Mouse (Mus musculus) MEL (cell line): ENCODE data around the gene Slc44a5. TPM values are rescaled to one million over a fixed set of nuclear protein-coding genes. Genes with fewer than 3 reads are reported as not detected.

Source experiments
- DNase-seq: peaks from one replicate; pipeline ENCODE4 v3.0.0; 2011; ENCODE audit warnings: low read depth, low spot score
- H3K27ac ChIP-seq: 2 replicates; pipeline ENCODE4 v1.5.1; 2012; ENCODE audit warnings: low read depth, mild to moderate bottlenecking, control low read depth, low read length, moderate library complexity; ENCODE audit not compliant: control insufficient read depth
- H3K27me3 ChIP-seq, 2 experiments: fragments of 150-350 bp in 1 of 2; sonication (generic) in 1 of 2; 2 replicates each; pipeline ENCODE4 v1.6.1; 2012; ENCODE audit warnings: low read length in 2 of 2, mild to moderate bottlenecking in 2 of 2, improper control_type of control experiment in 1 of 2, moderate library complexity in 1 of 2; ENCODE audit not compliant: insufficient read depth in 2 of 2, control insufficient read depth in 1 of 2
- H3K36me3 ChIP-seq, 2 experiments: 2 replicates each; pipeline ENCODE4 v1.6.1; 2012 to 2014; ENCODE audit warnings: low read length in 2 of 2, improper control_type of control experiment in 1 of 2, inconsistent platforms in 1 of 2, mild to moderate bottlenecking in 1 of 2; ENCODE audit not compliant: insufficient read depth in 2 of 2, control insufficient read depth in 1 of 2
- H3K4me1 ChIP-seq, 2 experiments: fragments of 150-350 bp in 1 of 2; sonication (generic) in 1 of 2; 2 replicates each; pipeline ENCODE4 v1.6.1; 2012; ENCODE audit warnings: low read length in 2 of 2, improper control_type of control experiment in 1 of 2, mild to moderate bottlenecking in 1 of 2; ENCODE audit not compliant: insufficient read depth in 2 of 2, control insufficient read depth in 1 of 2
- H3K4me3 ChIP-seq, 2 experiments: fragments of 150-350 bp in 1 of 2; sonication (generic) in 1 of 2; 2 replicates each; pipeline ENCODE4 v1.5.1; 2012; ENCODE audit warnings: low read depth in 2 of 2, low read length in 2 of 2, mild to moderate bottlenecking in 2 of 2, moderate library complexity in 2 of 2, control low read depth in 1 of 2, improper control_type of control experiment in 1 of 2; ENCODE audit not compliant: control insufficient read depth in 1 of 2, insufficient read depth in 1 of 2
- H3K79me2 ChIP-seq: 2 replicates; pipeline ENCODE4 v1.6.1; 2012; ENCODE audit warnings: mild to moderate bottlenecking, low read length, moderate library complexity; ENCODE audit not compliant: control insufficient read depth, poor library complexity, insufficient read depth
- H3K9ac ChIP-seq: 2 replicates; pipeline ENCODE4 v1.6.1; 2012; ENCODE audit warnings: low read depth, mild to moderate bottlenecking, control low read depth, low read length, moderate library complexity; ENCODE audit not compliant: control insufficient read depth, poor library complexity, severe bottlenecking
- H3K9me3 ChIP-seq: fragments of 150-350 bp; sonication (generic); replicated peaks from 2 replicates; pipeline ENCODE4 v1.6.1; 2012; ENCODE audit warnings: mild to moderate bottlenecking, low read length, improper control_type of control experiment, moderate library complexity; ENCODE audit not compliant: insufficient read depth
- CHD1 ChIP-seq: IDR thresholded peaks from 2 replicates; pipeline ENCODE4 v1.6.1; 2012; ENCODE audit warnings: low read depth, mild to moderate bottlenecking, inconsistent platforms, low read length, improper control_type of control experiment
- E2F4 ChIP-seq: IDR thresholded peaks from 2 replicates; pipeline ENCODE4 v1.6.1; 2011; ENCODE audit warnings: low read depth, low read length, improper control_type of control experiment, borderline replicate concordance
- ELF1 ChIP-seq: IDR thresholded peaks from 2 replicates; pipeline ENCODE4 v1.6.1; 2014; ENCODE audit warnings: low read depth, mild to moderate bottlenecking, inconsistent platforms, low read length, improper control_type of control experiment, moderate library complexity
- EP300 ChIP-seq, 2 experiments: IDR thresholded peaks; 2 replicates each; pipeline ENCODE4 v1.6.1; 2011; ENCODE audit warnings: improper control_type of control experiment in 2 of 2, low read length in 2 of 2, low read depth in 1 of 2, mild to moderate bottlenecking in 1 of 2
- MAFK ChIP-seq: IDR thresholded peaks from 2 replicates; pipeline ENCODE4 v1.6.1; 2011; ENCODE audit warnings: low read depth, mild to moderate bottlenecking, low read length, improper control_type of control experiment, borderline replicate concordance
- MAX ChIP-seq: IDR thresholded peaks from 2 replicates; pipeline ENCODE4 v1.6.1; 2011; ENCODE audit warnings: low read length, improper control_type of control experiment
- MYB ChIP-seq: IDR thresholded peaks from 2 replicates; pipeline ENCODE4 v1.6.1; 2011; ENCODE audit warnings: mild to moderate bottlenecking, low read depth, low read length, improper control_type of control experiment
- MYC ChIP-seq: IDR thresholded peaks from 2 replicates; pipeline ENCODE4 v1.6.1; 2011; ENCODE audit warnings: low read depth, mild to moderate bottlenecking, low read length, improper control_type of control experiment, moderate library complexity
- NRF1 ChIP-seq: IDR thresholded peaks from 2 replicates; pipeline ENCODE4 v1.6.1; 2014; ENCODE audit warnings: low read depth, mild to moderate bottlenecking, inconsistent platforms, low read length, improper control_type of control experiment, moderate library complexity; ENCODE audit not compliant: poor library complexity, insufficient read depth, severe bottlenecking
- POLR2AphosphoS2 ChIP-seq: IDR thresholded peaks from 2 replicates; pipeline ENCODE4 v1.6.1; 2011; ENCODE audit warnings: low read length, improper control_type of control experiment
- POLR2AphosphoS5 ChIP-seq: IDR thresholded peaks from 2 replicates; pipeline ENCODE4 v1.6.1; 2012; ENCODE audit warnings: low read depth, borderline replicate concordance, mild to moderate bottlenecking, inconsistent platforms, low read length, moderate library complexity, mixed read lengths
- RCOR1 ChIP-seq: IDR thresholded peaks from 2 replicates; pipeline ENCODE4 v1.6.1; 2012; ENCODE audit warnings: low read depth, mild to moderate bottlenecking, inconsistent platforms, low read length, improper control_type of control experiment
- SIN3A ChIP-seq: IDR thresholded peaks from 2 replicates; pipeline ENCODE4 v1.6.1; 2012; ENCODE audit warnings: low read length, improper control_type of control experiment, inconsistent platforms
- TAL1 ChIP-seq: IDR thresholded peaks from 2 replicates; pipeline ENCODE4 v1.6.1; 2012; ENCODE audit warnings: mild to moderate bottlenecking, inconsistent platforms, low read length, moderate library complexity, mixed read lengths
- USF2 ChIP-seq, 2 experiments: IDR thresholded peaks; 2 replicates each; pipeline ENCODE4 v1.6.1; 2011 to 2012; ENCODE audit warnings: improper control_type of control experiment in 2 of 2, low read length in 2 of 2, borderline replicate concordance in 1 of 2, inconsistent platforms in 1 of 2, low read depth in 1 of 2, mild to moderate bottlenecking in 1 of 2; ENCODE audit not compliant: insufficient read depth in 1 of 2
- ZKSCAN1 ChIP-seq: IDR thresholded peaks from 2 replicates; pipeline ENCODE4 v1.6.1; 2012; ENCODE audit warnings: low read depth, mild to moderate bottlenecking, inconsistent platforms, low read length, improper control_type of control experiment, moderate library complexity
- ZNF384 ChIP-seq: IDR thresholded peaks from 2 replicates; pipeline ENCODE4 v1.6.1; 2012; ENCODE audit warnings: low read depth, mild to moderate bottlenecking, inconsistent platforms, low read length, improper control_type of control experiment
- polyA plus RNA-seq, 2 experiments: library from polyadenylated mRNA; stranded (reverse) in 1 of 2; unstranded in 1 of 2; fragments of >175 nt in 1 of 2; fragments of >200 nt in 1 of 2; gene quantifications; 2 replicates each; pipeline versions ENCODE4 v1.2.1 to v1.2.4; 2012; ENCODE audit warnings: low replicate concordance in 2 of 2, low read depth in 1 of 2; ENCODE audit not compliant: insufficient read length in 2 of 2, insufficient read depth in 1 of 2, missing spikeins in 1 of 2
- total RNA-seq: library from RNA; depleted of rRNA; stranded (reverse); fragments of 300-350 nt; gene quantifications from 2 replicates; pipeline ENCODE4 v1.2.3, GENCODE M21; 2012

Slc44a5 gene
- total and polyA plus RNA-seq, 3 experiments, result not detected

GRCm38 (mm10) chr3:153975791-153976190 lies 2.6 kb downstream of the Slc44a5 start:
- H3K4me3 ChIP-seq, result no peak overlapping the region
- peaks cover 3% of the 10 kb centered on the region in 2 experiments; a peak in 2 of 4 replicates for H3K27me3 ChIP-seq
- H3K27ac ChIP-seq, result no peak overlapping the region
- no peak for TF ChIP-seq CHD1
- TF ChIP-seq ELF1, result no peak
- TF ChIP-seq TAL1, result no peak
- TF ChIP-seq MYB, result no peak
- no peak for TF ChIP-seq POLR2AphosphoS5
- no peak for TF ChIP-seq EP300 (IDR thresholded peaks at IDR 0.05; ENCODE audit: low read depth in 1 of 2, low read length in 2 of 2)
- TF ChIP-seq USF2 (IDR thresholded peaks at IDR 0.05; ENCODE audit: borderline replicate concordance in 1 of 2, insufficient read depth in 1 of 2, low read depth in 1 of 2, low read length in 2 of 2), result no peak
- TF ChIP-seq MAFK, result no peak
- no peak for TF ChIP-seq E2F4
- TF ChIP-seq, all 39 proteins: peak for 0
- DNase-seq, result no peak
- Histone ChIP-seq H3K36me3 (no peaks in the 10 kb centered on the region), H3K79me2 (no peaks in the 10 kb centered on the region), H3K4me1 (no peaks in the 10 kb centered on the region), H3K9me3 (no peaks in the 10 kb centered on the region), H3K9ac (no peak overlapping the region)

- Histone ChIP-seq H3K9ac (no peak overlapping the region), H3K27ac (no peak overlapping the region), H3K9me3 (no peaks in the 10 kb centered on the region), H3K79me2 (no peaks in the 10 kb centered on the region), H3K36me3 (no peaks in the 10 kb centered on the region), H3K4me1 (no peaks in the 10 kb centered on the region), H3K27me3 (peaks cover 3% of the 10 kb centered on the region in 2 experiments; a peak in 3 of 4 replicates), H3K4me3 (no peak overlapping the region)
- TF ChIP-seq POLR2AphosphoS2 (no peak), ZNF384 (no peak), TAL1 (no peak), NRF1 (no peak), SIN3A (no peak), MYB (no peak), MYC (no peak), CHD1 (no peak), RCOR1 (no peak), ZKSCAN1 (no peak), MAX (no peak), USF2 (IDR thresholded peaks at IDR 0.05; ENCODE audit: borderline replicate concordance in 1 of 2, insufficient read depth in 1 of 2, low read depth in 1 of 2, low read length in 2 of 2) (no peak)
- DNase-seq, result no peak
Observed at GRCm38 (mm10) chr3:153980611-153981010, 7.4 kb downstream of the Slc44a5 start.
